Mouse (Mus musculus): ENCODE results near the gene Slc24a2.

Gene Slc24a2

DNA sequence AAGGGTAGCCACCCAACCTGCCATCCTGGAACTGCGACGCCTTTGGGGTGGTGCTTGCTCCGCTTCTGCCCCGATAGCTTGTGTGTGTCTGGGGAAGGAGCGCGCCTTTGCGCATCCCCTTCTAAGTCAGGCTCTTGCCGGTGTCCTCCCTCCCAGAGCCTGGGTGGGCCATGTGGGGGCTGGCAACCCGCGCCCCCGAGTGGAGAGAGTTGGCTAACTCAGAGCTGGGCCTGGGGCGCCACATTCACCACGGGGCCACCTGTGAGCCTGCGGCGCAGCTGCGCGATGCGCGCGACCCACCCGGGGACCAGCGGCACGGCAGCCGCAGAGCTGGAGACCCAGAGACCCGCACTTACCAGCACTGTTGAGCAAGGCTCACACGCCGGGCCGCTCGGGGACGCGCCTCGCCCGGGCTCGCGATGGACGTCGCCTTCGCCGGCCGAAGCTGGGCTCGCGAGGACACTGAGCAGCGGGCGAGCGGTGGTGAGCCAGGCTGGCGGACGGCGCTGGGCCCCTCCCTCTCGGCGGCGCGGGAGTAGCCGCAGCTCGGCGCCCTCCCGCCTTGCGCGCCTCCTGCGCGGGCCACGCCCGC, at the start of gene Slc24a2:
Slc24a2 (minus strand) TSS at position 518 of the 592 bp plus-strand sequence.
- no peak for DNase-seq (ENCODE audit: low read depth in 1 of 2, low spot score in 2 of 2)

DNA sequence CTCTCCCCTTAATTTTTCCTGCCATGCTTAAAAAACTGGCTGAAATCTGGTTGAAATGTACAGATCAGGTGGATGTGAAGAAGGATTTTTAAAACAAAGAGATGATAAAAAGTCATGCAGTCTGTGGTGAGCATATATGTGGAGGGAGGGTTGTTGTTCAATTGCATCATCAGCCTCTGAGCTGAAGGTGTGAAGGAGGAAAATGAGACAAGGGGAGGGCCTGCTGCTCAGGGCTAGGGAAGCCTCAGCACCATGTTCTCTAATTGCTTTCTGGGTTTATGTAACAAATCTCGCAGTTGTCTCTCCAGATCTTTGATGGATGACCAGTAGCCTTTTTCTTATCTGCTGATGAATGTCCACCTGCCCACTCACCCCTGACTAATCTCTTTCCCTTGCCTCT, 44.5 kb upstream of the Slc24a2 start:
- DNase-seq (ENCODE audit: low read depth in 1 of 2, low spot score in 2 of 2) = no peak

DNA sequence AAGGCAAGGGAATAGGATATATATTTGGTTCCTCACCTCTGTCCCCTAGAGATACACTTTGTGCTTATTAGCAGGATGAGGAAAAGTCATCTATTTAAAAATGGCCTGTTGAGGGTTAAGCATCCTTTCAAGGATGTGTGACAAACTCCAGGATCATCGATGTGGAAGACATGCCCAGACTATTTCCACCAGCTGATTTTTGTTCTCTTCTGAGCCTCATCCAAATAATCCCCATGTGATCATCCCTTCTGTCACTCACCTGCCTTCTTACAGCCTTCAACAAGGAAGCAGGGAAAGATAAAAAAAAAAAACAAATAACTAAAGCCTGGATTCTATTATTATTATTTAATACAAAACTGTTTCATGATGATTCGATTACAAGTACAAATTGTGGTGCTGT, 44.0 kb upstream of the Slc24a2 start:
- DNase-seq (ENCODE audit: low read depth in 1 of 2, low spot score in 2 of 2) = no peak

GRCm38 (mm10) chr4:87273476-87273875, 43.2 kb upstream of the Slc24a2 start:
- DNase-seq (ENCODE audit: low read depth in 1 of 2, low spot score in 2 of 2) = no peak

- no peak for DNase-seq (ENCODE audit: low read depth in 1 of 2, low spot score in 2 of 2)
Observed at GRCm38 (mm10) chr4:87229224-87229959, 885 bp downstream of the Slc24a2 start.

- DNase-seq (ENCODE audit: low read depth in 1 of 2, low spot score in 2 of 2) = no peak
Observed at GRCm38 (mm10) chr4:87221586-87221985, 8.7 kb downstream of the Slc24a2 start.

GRCm38 (mm10) chr4:87218196-87218595, 12.1 kb downstream of the Slc24a2 start:
- no peak for DNase-seq (ENCODE audit: low read depth in 1 of 2, low spot score in 2 of 2)

DNA sequence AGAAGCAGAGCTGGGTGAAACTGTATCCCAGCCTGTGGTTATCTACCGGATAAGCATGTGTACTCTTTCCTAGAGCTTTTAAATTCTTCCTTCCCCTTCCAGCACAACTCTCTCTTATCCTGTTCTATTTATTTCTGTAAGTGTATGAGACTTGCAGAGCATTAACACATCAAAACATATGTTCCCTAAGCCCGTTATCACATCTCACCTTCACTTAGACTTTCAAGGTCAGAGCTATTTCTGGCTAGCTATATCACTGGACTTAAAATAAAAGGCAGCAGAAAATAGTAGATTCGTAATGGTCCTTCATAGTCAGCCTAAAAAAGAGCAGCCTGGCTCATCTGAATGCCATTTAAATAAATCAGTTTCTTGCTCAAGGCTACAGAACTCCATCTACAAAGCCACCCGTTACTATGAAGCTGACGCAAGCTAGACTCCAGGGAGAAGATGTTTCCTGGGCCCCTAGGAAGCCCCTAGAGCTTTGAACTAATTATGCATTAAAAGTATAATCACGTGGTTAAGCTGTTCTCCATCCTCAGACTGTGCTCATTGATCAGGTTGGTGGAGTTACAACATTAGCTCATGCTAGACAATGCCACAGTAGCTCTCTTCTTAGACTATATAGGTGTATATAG, 18.8 kb downstream of the Slc24a2 start:
- no peak for DNase-seq (ENCODE audit: low read depth in 1 of 2, low spot score in 2 of 2)

- DNase-seq (ENCODE audit: low read depth in 1 of 2, low spot score in 2 of 2) = no peak
Observed at GRCm38 (mm10) chr4:87210533-87210932, 19.7 kb downstream of the Slc24a2 start.

DNA sequence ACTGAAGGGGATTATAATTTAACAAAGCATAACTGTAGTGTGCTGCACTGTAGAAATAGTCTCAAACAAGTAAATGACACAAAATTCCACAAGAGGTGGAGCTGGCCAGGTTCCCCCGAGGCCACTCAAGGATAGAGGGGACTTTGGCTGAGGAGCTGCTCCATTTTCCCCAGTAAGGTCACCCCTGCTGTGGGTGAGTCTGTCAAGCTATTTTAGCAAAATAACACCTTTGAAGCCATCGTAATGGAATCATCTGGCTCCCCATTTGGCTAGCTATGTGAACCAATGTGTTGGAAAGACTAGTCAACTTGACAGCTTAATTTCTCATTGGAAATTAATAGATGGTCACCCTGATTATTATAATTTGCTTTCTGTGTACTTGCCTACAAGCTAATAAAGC, 28.2 kb downstream of the Slc24a2 start:
- no peak for DNase-seq (ENCODE audit: low read depth in 1 of 2, low spot score in 2 of 2)

DNA sequence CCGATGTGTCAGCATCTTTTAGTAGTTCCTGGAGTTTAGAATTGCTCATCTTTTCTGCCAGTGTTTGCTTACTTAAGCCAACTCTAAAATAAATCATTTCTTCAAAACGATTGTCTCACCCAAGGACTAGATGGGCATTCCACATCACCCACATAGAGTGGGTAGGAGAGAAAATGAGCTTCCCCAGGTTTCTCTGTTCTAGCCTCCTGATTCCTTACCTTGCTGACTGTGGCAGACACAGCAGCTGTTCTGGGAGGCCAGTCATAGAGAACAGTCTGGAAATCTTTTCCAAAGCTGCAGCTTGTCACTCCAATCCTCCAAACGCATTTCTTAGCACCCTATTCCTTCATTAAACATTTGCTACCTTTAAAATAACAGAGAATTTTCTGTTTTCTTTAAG, 29.0 kb downstream of the Slc24a2 start:
- DNase-seq (ENCODE audit: low read depth in 1 of 2, low spot score in 2 of 2) = no peak

DNA sequence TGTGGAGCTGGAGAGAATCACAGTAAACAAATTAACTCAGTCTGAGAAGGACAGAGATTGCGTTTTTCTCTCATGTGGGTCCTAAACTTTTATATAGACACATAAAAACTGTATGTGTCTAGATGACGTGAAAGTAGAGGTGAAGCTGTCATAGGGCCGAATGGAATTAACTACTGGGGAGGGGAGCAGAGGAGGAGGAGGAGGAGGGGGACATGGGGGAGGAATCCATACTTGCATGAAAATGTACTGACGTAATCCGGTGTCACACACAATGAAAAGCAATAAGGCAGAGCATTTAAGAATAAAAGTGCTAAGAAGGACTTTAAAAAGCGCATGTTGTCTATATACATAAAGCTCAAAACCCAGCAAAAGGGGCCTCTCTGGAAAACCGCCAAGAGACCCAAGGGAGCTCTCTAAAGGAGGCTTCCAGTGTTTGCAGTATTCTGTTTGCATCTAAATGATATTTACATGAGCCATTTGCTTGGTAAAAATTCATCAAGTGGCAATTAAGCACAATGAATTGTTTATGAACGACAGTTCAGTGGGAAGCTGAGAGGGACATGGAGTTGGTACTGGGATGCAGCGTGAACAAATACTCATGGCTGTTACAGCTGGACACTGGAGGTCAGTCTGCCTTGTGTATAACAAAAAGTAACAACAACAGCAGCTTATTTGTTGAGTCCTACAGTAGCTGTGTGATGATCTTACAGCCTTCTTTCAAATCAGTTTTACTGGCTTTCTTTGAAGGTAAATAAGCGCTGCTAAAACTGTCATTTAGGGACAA, 45.9 kb downstream of the Slc24a2 start:
- no peak for DNase-seq (ENCODE audit: low read depth in 1 of 2, low spot score in 2 of 2)

DNA sequence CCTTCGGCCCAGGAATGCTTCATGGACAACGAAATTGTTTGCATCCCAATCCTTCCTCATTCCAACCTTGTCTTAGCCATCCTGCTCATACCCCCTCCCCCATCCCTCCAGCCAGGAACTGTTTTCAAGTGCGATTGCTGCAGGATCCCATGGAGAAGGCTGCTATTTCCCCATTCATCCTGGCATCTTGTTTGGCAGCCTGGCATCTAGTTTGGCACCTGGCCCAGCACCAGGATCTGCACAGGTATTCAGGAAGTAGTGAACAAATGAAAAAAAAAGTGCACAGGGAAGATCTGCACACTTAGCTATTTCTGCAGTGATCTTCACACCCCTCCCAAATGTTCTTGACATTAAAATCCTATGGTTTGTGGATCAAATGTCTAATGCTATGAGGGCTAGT, 53.2 kb downstream of the Slc24a2 start:
- no peak for DNase-seq (ENCODE audit: low read depth in 1 of 2, low spot score in 2 of 2)

- no peak for DNase-seq (ENCODE audit: low read depth in 1 of 2, low spot score in 2 of 2)
Observed at GRCm38 (mm10) chr4:87163945-87164344, 66.3 kb downstream of the Slc24a2 start.

DNA sequence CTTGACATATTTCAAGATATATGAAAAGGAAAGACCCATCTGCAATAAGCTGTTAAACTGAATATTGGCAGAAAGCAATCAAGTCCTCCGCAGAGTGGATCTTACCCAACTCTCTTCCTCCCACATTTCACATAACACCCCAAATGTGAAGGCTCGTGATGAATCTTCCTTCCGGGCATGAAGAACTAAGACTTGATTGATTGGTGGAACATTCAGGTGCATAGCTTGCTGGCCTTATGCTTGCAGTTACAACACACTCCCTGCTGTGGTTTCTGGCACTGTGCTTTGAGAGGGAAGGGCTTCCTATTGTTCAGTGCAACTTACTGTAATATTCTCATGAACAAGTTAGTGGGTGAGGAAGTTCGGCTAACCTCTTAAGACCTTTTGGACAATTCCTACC, 72.2 kb downstream of the Slc24a2 start:
- DNase-seq (ENCODE audit: low read depth in 1 of 2, low spot score in 2 of 2) = no peak

DNA sequence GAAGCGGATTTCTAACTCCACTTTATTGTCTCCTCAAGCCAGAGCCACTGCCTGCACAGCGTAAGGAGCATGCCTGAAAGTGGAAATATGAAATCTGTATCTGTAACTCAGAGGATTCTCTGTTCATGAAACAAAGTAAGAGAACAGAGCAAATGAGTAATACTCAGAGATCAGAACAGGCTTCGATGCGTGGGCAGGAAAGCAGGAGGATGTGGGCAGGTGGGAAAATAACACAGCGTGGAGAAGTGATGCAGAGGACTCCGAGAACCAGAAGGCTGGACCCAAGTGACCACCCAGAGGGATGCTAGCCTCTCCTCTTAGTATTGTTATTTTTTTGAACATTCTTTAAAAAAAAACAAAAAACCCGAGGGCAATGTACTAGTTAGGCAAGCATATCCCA, 78.3 kb downstream of the Slc24a2 start:
- no peak for DNase-seq (ENCODE audit: low read depth in 1 of 2, low spot score in 2 of 2)

DNA sequence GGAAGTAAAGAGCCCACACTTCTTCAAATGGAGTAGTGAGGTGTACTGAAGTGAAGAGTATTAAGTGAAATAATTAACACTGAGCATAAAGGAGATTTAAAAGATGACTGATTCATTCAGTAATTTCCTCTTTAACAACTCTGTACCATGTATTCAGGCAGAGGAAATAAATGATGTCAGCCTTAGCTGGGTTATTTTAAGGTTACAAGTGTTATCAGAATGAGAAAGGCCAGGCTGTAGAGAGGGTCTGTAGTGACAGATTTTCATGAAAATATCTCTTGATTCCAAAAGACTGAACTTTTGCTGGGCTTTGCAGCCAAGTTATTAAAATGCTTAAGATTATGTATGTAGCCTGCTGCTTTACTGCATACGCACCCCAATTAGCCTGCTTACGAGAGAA, 80.7 kb downstream of the Slc24a2 start:
- DNase-seq (ENCODE audit: low read depth in 1 of 2, low spot score in 2 of 2) = no peak

GRCm38 (mm10) chr4:87141590-87142365, 88.5 kb downstream of the Slc24a2 start:
- no peak for DNase-seq (ENCODE audit: low read depth in 1 of 2, low spot score in 2 of 2)

- DNase-seq (ENCODE audit: low read depth in 1 of 2, low spot score in 2 of 2) = no peak
Observed at GRCm38 (mm10) chr4:87140901-87141300, 89.4 kb downstream of the Slc24a2 start.

- no peak for DNase-seq (ENCODE audit: low read depth in 1 of 2, low spot score in 2 of 2)
Observed at GRCm38 (mm10) chr4:87132525-87132924, 97.8 kb downstream of the Slc24a2 start.

DNA sequence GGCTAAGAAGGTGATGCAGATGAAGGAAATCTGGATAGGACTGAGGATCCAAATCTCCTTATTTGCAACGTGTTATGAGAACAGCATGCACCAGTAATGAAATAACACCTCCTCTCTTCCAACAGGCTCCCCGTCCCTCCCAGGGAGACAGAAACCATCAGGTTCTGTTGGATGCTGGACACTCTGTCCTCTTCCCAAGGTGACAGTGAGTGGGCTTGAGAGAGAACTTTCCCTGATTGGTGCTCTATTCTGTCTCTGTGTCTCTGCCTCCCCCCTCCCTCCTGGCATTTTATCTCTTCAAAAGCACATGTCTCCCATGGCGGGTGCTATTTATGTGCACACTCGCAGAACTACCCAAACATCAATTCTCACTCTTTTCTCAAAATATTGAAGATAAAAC, 103.5 kb downstream of the Slc24a2 start:
- no peak for DNase-seq (ENCODE audit: low read depth in 1 of 2, low spot score in 2 of 2)
